Mouse (Mus musculus) left cerebral cortex, postnatal 14 days (tissue): Measurements from ENCODE around the gene Nr1d2. TPM values are rescaled to one million over a fixed set of nuclear protein-coding genes. Genes with fewer than 3 reads are reported as not detected.

Source experiments
- microRNA-seq, 2 experiments: library from miRNA; unstranded; fragments of <30 nt; microRNA quantifications; one replicate each; pipeline ENCODE4 v1.2.0; 2022
- total RNA-seq, 2 experiments: library from RNA; stranded (reverse); gene quantifications; 2 replicates each; pipeline ENCODE4 v1.2.3; 2021

Nr1d2 gene
- total RNA-seq, 2 experiments from 2014 or later: 64.1 to 66.1 TPM

Small RNAs within 50 kb of the gene (microRNA-seq; reads per million reads assigned to microRNA genes)
- 0 reads per million in 2 experiments for gene Gm44469

Other genes starting within 250 kb of the Nr1d2 start
- 10 to 100 TPM; 95.0 to 98.3 TPM for gene Nkiras1, start 32.0 kb upstream of the Nr1d2 start, total RNA-seq
- 100 to 1,000 TPM; 430 to 476 TPM for gene Rpl15, start 32.3 kb upstream of the Nr1d2 start, total RNA-seq
- 100 to 1,000 TPM; 119 to 127 TPM for gene Ube2e1, start 92.7 kb upstream of the Nr1d2 start, total RNA-seq